Mouse (Mus musculus): Measurements from ENCODE around the gene Plekho2. TPM values are rescaled to one million over a fixed set of nuclear protein-coding genes. Genes with fewer than 3 reads are reported as not detected.

The Plekho2 gene
- polyA plus RNA-seq, 1 experiment from 2014 or later = 37.2 TPM

DNA sequence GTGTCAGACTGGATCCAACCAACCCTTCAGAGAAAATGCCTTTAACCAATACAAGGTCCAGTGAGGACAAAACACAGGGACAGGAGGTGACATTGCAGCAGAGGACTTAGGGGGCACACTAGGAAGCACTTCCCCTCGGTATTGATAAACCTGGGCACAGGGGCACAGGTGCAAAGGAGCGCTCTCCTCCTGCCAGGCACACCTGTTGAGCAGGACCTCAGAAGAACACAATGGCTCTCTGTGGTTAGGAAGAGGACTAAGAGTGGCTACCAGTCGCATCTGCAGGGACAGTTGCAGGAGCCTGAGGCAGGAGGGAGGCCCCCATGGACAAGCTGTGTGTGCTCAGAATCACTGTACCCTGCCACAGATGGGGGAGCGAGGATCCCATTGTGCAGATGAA is 43.3 kb downstream of the Plekho2 start:
- peak overlapping the region; percentile 49; the same call in 1 of the 2 replicates for H3K27ac ChIP-seq
- no peak overlapping the region for H3K4me3 ChIP-seq
- 64% methylated on average over 4 of the region's 4 CpGs for WGBS (ENCODE audit: insufficient replicate concordance)
- H3K27me3 ChIP-seq (replicated peaks) = no peaks in the 10 kb centered on the region
- H3K36me3 ChIP-seq = no peaks in the 10 kb centered on the region
- no peaks in the 10 kb centered on the region for H3K9me3 ChIP-seq (replicated peaks)
- no peak for ATAC-seq
- H3K4me1 ChIP-seq = peaks cover 56% of the 10 kb centered on the region
- H3K4me2 ChIP-seq = no peak overlapping the region
- H3K9ac ChIP-seq = no peak overlapping the region

DNA sequence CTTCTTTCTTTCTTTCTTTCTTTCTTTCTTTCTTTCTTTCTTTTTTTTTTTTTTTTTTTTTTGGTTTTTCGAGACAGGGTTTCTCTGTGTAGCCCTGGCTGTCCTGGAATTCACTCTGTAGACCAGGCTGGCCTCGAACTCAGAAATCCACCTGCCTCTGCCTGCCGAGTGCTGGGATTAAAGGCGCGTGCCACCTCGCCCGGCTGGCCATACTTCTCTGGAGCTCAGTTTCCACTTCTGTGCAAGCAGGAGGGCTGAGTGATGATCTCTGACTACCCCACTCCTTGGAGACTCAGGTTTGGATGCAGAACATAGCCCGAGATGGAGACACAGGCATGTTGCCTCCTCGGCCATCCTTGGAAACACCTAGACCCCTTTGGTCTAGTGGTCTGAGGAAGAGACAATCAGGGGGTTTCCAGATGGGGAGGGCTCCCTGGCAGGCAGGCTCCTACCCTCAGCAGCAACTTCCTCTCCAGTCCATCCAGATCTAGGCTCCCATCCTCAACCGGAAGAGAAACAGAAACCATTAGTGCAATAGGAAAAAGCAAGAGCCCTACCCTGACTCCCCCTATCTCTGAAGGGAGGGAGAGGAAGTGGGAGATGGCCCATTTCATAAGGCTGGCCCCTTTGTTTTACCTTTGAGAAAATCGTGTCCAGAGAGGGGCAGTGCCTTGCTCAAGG is 43.9 kb downstream of the Plekho2 start:
- no peaks in the 10 kb centered on the region for H3K9me3 ChIP-seq (replicated peaks)
- no peak overlapping the region for H3K9ac ChIP-seq
- WGBS (ENCODE audit: insufficient replicate concordance) = 58% methylated on average over 11 of the region's 11 CpGs
- peak overlapping the region; percentile 49; the same call in 1 of the 2 replicates for H3K27ac ChIP-seq
- no peak overlapping the region for H3K4me2 ChIP-seq
- ATAC-seq = no peak
- H3K36me3 ChIP-seq = no peaks in the 10 kb centered on the region
- H3K4me3 ChIP-seq = no peak overlapping the region
- H3K4me1 ChIP-seq = peaks cover 51% of the 10 kb centered on the region
- no peaks in the 10 kb centered on the region for H3K27me3 ChIP-seq (replicated peaks)

DNA sequence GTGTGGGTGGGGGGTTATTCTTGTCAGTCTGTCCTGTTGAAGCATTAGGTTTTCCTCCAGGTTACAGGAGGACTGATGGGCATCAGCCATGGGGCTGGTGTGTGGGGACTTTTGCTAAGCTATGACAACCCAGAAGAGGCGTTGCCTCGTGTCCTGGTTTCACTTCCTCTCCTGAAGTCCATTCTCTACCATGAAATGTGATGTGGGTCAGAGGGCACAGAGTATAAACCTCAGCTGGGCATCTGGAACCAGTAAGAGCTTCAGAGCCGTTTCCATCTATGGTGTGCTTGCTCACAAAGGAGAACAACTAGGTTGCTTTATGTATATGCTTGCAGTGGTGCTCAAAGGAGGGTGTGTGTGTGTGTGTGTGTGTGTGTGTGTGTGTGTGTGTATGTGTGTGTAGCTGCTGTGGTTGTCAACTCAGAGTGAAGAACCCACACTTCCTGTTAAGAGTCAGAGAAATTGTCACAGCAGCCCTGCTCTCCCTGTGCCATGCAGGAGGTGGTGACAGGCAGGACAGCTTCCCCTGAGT is 44.6 kb downstream of the Plekho2 start:
- H3K36me3 ChIP-seq = no peaks in the 10 kb centered on the region
- no peak overlapping the region for H3K4me2 ChIP-seq
- no peaks in the 10 kb centered on the region for H3K9me3 ChIP-seq (replicated peaks)
- H3K27ac ChIP-seq = peak overlapping the region; percentile 46
- no peaks in the 10 kb centered on the region for H3K27me3 ChIP-seq (replicated peaks)
- H3K4me3 ChIP-seq = no peak overlapping the region
- peaks cover 56% of the 10 kb centered on the region for H3K4me1 ChIP-seq
- 0 out of 2 replicates have a peak overlapping the region, but pooled peaks have one; percentile 9 for H3K9ac ChIP-seq
- 40% methylated on average over 3 of the region's 3 CpGs for WGBS (ENCODE audit: insufficient replicate concordance)
- ATAC-seq = 0 out of 2 replicates have a peak, but pooled peaks have one; percentile 13

DNA sequence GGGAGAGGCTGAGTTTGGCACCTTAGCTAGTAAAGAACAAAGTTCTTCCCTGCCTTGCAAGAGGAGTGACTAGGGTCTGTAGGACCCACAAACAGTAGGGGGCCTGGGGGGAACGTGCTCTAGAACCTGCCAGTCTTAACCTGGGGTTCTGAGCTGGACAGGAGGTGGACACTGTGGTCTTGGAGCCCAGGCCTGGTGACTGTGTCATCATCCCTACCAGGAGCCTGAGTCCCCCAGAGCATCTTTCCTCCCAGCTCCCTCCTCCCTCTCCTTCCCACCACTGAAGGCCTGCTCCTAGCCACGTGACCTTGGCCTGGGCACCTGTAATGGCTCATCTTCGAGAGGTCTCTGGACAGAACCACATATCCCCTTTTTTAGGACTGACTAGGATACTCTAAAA is 45.7 kb downstream of the Plekho2 start:
- no peak overlapping the region for H3K4me2 ChIP-seq

DNA sequence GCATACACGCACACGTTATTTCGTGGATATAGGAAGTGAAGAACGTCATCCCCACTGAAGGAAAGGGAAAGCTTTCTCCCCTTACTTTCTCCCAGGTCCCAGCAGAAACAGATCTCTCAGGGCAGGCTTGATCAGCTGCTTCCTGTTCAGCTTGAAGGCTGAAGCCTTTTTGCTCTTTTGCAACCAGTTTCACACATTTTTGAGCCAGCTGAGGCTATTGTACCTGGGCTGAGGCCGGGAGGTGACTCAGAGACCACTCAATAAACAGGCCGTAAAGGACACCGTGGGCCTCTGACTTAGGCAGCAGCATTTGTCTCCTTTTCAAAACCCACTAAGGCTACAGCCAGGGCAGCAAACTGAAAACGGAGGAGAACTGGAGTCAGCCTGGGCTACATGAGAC is 46.9 kb downstream of the Plekho2 start:
- H3K9me3 ChIP-seq (replicated peaks) = no peaks in the 10 kb centered on the region
- WGBS (ENCODE audit: insufficient replicate concordance) = 64% methylated on average over 8 of the region's 8 CpGs
- peak overlapping the region; percentile 34; the same call in 1 of the 2 replicates for H3K27ac ChIP-seq
- H3K4me2 ChIP-seq = no peak overlapping the region
- peaks cover 69% of the 10 kb centered on the region for H3K4me1 ChIP-seq
- no peak overlapping the region for H3K4me3 ChIP-seq
- H3K9ac ChIP-seq = no peak overlapping the region
- no peaks in the 10 kb centered on the region for H3K36me3 ChIP-seq
- ATAC-seq = no peak
- H3K27me3 ChIP-seq (replicated peaks) = no peaks in the 10 kb centered on the region

More for the DNA sequence above, 45.7 kb downstream of the Plekho2 start:
- H3K36me3 ChIP-seq = no peaks in the 10 kb centered on the region
- H3K27me3 ChIP-seq (replicated peaks) = no peaks in the 10 kb centered on the region
- no peak overlapping the region for H3K4me3 ChIP-seq
- no peak overlapping the region for H3K9ac ChIP-seq
- no peak for ATAC-seq
- no peaks in the 10 kb centered on the region for H3K9me3 ChIP-seq (replicated peaks)
- H3K4me1 ChIP-seq = peaks cover 68% of the 10 kb centered on the region
- H3K27ac ChIP-seq = no peak overlapping the region
- 80% methylated on average over 3 of the region's 3 CpGs for WGBS (ENCODE audit: insufficient replicate concordance)

DNA sequence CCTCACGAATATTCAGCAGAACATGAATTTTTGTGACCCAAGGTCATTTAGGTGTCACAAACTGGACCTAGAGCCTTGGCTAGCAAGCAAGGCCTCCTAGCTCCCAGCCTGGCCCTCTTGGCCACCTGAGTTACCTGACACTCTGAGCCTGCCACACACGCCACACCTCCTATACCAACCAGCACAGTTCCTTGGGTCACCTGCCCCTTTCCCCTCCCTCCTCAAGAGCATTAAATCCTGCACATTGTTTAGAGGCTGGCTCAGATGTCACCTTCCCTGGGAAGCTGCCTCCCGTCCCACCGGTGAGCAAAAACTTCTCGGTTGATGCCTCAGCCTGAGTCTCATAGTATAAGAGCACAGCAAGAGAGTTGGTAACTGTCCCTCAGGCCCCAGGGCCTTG is 48.6 kb downstream of the Plekho2 start:
- Histone ChIP-seq H3K4me1 (peaks cover 70% of the 10 kb centered on the region), H3K27ac (no peak overlapping the region), H3K27me3 (replicated peaks) (no peaks in the 10 kb centered on the region), H3K4me3 (no peak overlapping the region), H3K36me3 (no peaks in the 10 kb centered on the region), H3K9me3 (replicated peaks) (no peaks in the 10 kb centered on the region), H3K9ac (no peak overlapping the region), H3K4me2 (no peak overlapping the region)
- 83% methylated on average over 5 of the region's 5 CpGs for WGBS (ENCODE audit: insufficient replicate concordance)
- no peak for ATAC-seq

DNA sequence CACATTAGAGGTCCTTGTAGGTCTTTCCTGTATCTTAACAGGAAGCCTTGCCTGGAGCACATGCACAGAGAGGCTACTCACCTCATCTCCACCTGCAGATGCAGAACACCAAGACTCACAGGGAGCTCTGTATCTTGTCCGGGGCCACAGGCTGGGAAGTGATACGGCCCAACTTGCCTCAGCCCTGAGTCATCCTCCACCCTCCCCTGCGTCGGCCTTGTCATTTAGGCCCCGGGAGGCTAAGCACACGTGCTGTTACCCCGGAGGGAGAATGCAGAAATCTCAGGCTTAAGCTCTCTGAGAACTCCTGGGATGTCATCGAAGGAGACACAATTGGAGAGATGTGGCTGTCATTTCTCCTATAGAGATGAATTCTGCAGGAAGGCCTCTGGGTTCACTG is 50.2 kb downstream of the Plekho2 start:
- Histone ChIP-seq H3K4me2 (peak overlapping the region; percentile 11), H3K27me3 (replicated peaks) (no peaks in the 10 kb centered on the region), H3K36me3 (no peaks in the 10 kb centered on the region), H3K27ac (peak overlapping the region; percentile 91), H3K9ac (peak overlapping the region; percentile 37), H3K4me3 (no peak overlapping the region), H3K4me1 (peaks cover 69% of the 10 kb centered on the region), H3K9me3 (replicated peaks) (no peaks in the 10 kb centered on the region)
- 32% methylated on average over 8 of the region's 8 CpGs for WGBS (ENCODE audit: insufficient replicate concordance)
- ATAC-seq = peak; percentile 88

DNA sequence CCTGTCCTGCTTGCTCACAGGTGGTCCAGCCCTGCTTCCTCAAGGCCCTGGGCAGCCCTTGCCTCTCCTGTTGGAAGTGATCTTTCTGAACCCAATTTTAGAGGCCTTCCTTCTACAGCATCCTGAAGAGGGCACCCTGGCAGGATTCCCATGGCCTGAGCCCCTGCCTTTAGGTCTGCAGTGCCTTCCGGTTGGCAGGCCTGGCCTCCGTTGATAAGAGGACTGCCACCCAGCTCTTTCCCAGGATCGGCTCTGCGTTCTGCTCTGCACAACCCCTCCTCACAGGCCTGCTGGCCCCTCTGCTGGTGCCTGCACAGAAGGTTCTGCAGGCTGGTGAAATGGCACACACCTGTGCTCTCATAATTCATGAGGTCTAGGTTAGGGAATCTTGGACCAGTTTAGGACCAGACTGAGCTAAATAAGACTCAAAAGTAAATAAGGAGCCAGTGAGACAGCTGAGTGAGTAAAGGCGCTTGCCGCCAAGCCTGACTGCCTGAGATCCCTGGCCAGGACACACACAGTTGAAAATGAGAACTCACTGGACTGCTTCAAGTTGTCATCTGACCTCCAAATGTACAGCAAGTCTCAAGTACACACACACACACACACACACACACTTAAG is 51.3 kb downstream of the Plekho2 start:
- peak overlapping the region; percentile 91 for H3K27ac ChIP-seq
- 0 out of 2 replicates have a peak overlapping the region, but pooled peaks have one; percentile 2 for H3K4me3 ChIP-seq
- peak overlapping the region; percentile 52 for H3K4me2 ChIP-seq
- no peaks in the 10 kb centered on the region for H3K36me3 ChIP-seq
- H3K4me1 ChIP-seq = peaks cover 71% of the 10 kb centered on the region
- 29% methylated on average over 6 of the region's 6 CpGs for WGBS (ENCODE audit: insufficient replicate concordance)
- H3K9ac ChIP-seq = peak overlapping the region; percentile 57
- H3K27me3 ChIP-seq (replicated peaks) = no peaks in the 10 kb centered on the region
- peak; percentile 91 for ATAC-seq
- no peaks in the 10 kb centered on the region for H3K9me3 ChIP-seq (replicated peaks)

DNA sequence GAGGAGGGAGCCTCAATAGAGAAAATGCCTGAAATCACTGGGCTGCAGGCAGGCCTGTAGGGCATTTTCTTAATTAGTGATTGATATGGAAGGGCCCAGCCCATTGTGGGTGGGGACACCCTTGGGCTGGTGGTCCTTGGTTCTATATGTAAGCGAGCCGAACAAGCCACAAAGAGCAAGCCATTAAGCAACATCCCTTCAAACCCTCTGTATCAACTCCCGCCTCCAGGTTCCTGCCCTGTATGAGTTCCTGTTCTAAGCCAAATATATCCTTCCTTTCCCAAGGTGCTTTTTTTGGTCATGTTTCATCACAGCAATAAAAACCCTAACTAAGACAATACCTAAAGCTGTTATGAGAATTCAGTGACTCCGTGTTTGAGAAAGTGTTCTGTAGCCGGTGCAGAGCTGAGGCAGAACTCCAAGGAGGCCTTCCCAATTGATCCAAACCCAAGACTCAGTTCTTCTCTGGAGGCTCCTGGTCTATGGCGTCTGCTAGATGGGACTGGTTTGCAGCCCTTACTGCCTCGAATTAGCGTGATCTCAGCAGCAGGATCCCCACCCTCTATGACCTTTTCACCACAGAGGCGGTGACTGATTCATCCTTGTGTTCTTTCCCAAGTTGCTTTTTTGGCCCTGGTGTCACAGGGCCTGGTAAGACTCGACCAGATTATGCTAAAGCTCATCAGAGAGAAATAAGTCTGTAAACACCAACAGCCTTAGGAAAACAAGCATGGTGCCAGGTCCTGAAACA is 54.2 kb downstream of the Plekho2 start:
- H3K9me3 ChIP-seq (replicated peaks) = no peaks in the 10 kb centered on the region
- peak overlapping the region; percentile 6; the same call in 1 of the 2 replicates for H3K9ac ChIP-seq
- no peaks in the 10 kb centered on the region for H3K36me3 ChIP-seq
- H3K4me2 ChIP-seq = no peak overlapping the region
- no peak overlapping the region for H3K4me3 ChIP-seq
- WGBS (ENCODE audit: insufficient replicate concordance) = 71% methylated on average over 10 of the region's 10 CpGs
- ATAC-seq = no peak
- peak overlapping the region; percentile 58; the same call in 1 of the 2 replicates for H3K27ac ChIP-seq
- H3K27me3 ChIP-seq (replicated peaks) = peaks cover 9% of the 10 kb centered on the region
- peaks cover 62% of the 10 kb centered on the region for H3K4me1 ChIP-seq

DNA sequence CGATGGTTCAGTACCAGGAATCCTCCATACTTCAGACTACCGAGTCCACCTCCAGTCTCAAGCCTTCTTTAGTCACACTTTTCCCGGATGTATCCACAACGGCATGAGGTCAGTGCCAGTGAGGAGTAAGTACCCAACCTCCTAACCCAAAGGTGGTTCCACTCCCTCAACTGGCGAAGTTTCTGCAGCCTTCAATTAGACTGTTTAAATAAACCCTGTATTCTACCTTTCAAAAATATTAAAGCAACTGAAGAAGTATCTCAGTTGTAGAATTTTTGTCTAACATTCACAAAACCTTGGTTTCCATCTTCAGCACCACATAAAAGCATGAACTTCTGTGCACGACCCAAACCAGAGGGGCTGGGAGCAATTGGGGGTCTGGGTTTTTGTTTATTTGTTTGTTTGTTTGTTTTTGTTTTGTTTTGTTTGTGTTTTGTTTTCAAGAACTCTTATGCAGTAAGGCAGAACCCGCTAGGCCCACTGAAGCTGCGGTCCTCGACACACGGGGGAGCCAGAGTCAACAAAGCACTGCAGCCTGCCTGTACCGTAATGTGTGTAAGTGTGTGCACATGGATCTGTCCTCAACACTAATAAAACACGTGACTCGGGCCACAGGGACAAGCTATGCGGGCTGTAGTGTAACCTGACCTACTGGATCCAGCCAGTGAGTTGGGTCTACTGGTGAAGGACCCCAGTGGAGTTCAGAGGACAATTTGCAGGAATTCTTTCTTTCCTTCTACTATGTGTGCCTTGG is 56.1 kb downstream of the Plekho2 start:
- Histone ChIP-seq H3K27me3 (replicated peaks) (peaks cover 27% of the 10 kb centered on the region), H3K4me1 (peaks cover 50% of the 10 kb centered on the region), H3K27ac (0 out of 2 replicates have a peak overlapping the region, but pooled peaks have one; percentile 13), H3K9me3 (replicated peaks) (no peaks in the 10 kb centered on the region), H3K4me2 (no peak overlapping the region), H3K9ac (no peak overlapping the region), H3K4me3 (no peak overlapping the region), H3K36me3 (no peaks in the 10 kb centered on the region)
- WGBS (ENCODE audit: insufficient replicate concordance) = 21% methylated on average over 14 of the region's 14 CpGs
- ATAC-seq = peak; percentile 71

DNA sequence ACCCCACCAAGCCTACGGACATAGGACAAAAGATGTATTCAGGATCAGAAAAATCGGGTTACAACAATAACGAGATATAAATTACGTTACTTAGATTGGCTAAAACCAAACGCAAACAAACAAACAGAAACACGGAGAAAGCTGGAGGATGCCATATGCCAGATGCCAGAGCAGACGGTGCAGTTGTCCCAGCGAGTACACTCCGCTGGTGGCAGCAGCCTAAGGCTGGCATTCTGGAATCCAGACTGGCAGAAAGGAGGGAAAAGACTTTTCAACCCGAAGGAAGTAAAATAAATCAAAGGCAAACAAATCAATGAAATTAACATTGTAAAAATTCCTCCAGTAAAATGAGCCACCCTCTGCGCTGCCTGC is 59.3 kb downstream of the Plekho2 start:
- Histone ChIP-seq H3K9me3 (replicated peaks) (no peaks in the 10 kb centered on the region), H3K36me3 (no peaks in the 10 kb centered on the region), H3K27ac (no peak overlapping the region), H3K27me3 (replicated peaks) (peaks cover 39% of the 10 kb centered on the region), H3K4me2 (peak overlapping the region; percentile 38), H3K4me3 (no peak overlapping the region), H3K4me1 (peaks cover 24% of the 10 kb centered on the region), H3K9ac (no peak overlapping the region)
- ATAC-seq = no peak
- WGBS (ENCODE audit: insufficient replicate concordance) = 37% methylated on average over 11 of the region's 11 CpGs

Measured in liver, embryonic 12.5 days (tissue).